Mouse (Mus musculus): Measurements from ENCODE around the gene Uncx.

- TF ChIP-seq RAD21 (IDR thresholded peaks at IDR 0.05; ENCODE audit: low read depth, low read length) (no peak), JUND (conservative IDR thresholded peaks at IDR 0.05; ENCODE audit: low read depth, low read length) (no peak), CHD2 (IDR thresholded peaks at IDR 0.05; ENCODE audit: low read length) (no peak), MAX (IDR thresholded peaks at IDR 0.05; ENCODE audit: low read length) (no peak)
Measured at GRCm38 (mm10) chr5:139545221-139545620, 1.9 kb downstream of the Uncx start.

All from CH12.LX (cell line).